Mouse (Mus musculus) spleen, adult 12 weeks (tissue): ENCODE results near the gene Tsen54.

Experiments
- DNase-seq: peaks from one replicate; pipeline ENCODE4 v3.0.0; 2022; ENCODE audit warnings: low spot score

Gene Tsen54

GRCm38 (mm10) chr11:115803072-115803709 lies 11.3 kb upstream of the Tsen54 start:
- no peak for DNase-seq

- DNase-seq, result no peak
Observed at GRCm38 (mm10) chr11:115805005-115805404, 9.5 kb upstream of the Tsen54 start.

- DNase-seq, result no peak
Observed at GRCm38 (mm10) chr11:115806154-115806553, 8.4 kb upstream of the Tsen54 start.

- DNase-seq, result no peak
Observed at GRCm38 (mm10) chr11:115807306-115807705, 7.2 kb upstream of the Tsen54 start.

- no peak for DNase-seq
Observed at GRCm38 (mm10) chr11:115807971-115808370, 6.6 kb upstream of the Tsen54 start.

- DNase-seq, result no peak
Observed at GRCm38 (mm10) chr11:115808696-115809310, 5.7 kb upstream of the Tsen54 start.

- DNase-seq, result no peak
Observed at GRCm38 (mm10) chr11:115809311-115809781, 5.2 kb upstream of the Tsen54 start.

GRCm38 (mm10) chr11:115810377-115810776 lies 4.1 kb upstream of the Tsen54 start:
- no peak for DNase-seq

GRCm38 (mm10) chr11:115811381-115812093 lies 3.0 kb upstream of the Tsen54 start:
- no peak for DNase-seq

- DNase-seq, result no peak
Observed at GRCm38 (mm10) chr11:115812095-115812494, 2.4 kb upstream of the Tsen54 start.

GRCm38 (mm10) chr11:115812533-115813420 lies 1.7 kb upstream of the Tsen54 start:
- no peak for DNase-seq

GRCm38 (mm10) chr11:115813507-115814296 lies 822 bp upstream of the Tsen54 start, which contains the start of gene Caskin2:
Caskin2 (minus strand) TSS chr11:115813639.
- peak; percentile 87 for DNase-seq

- no peak for DNase-seq
Observed at GRCm38 (mm10) chr11:115817331-115817730, 2.8 kb downstream of the Tsen54 start.

- DNase-seq, result no peak
Observed at GRCm38 (mm10) chr11:115819915-115820623, 5.5 kb downstream of the Tsen54 start.

GRCm38 (mm10) chr11:115821001-115821400 lies 6.5 kb downstream of the Tsen54 start:
- DNase-seq, result no peak

GRCm38 (mm10) chr11:115823774-115824740 lies 9.5 kb downstream of the Tsen54 start, which contains the start of gene Llgl2:
Llgl2 (plus strand) TSS chr11:115824049.
- DNase-seq, result peak; percentile 82

- DNase-seq, result no peak
Observed at GRCm38 (mm10) chr11:115824813-115825212, 10.3 kb downstream of the Tsen54 start.

- no peak for DNase-seq
Observed at GRCm38 (mm10) chr11:115826487-115826886, 12.0 kb downstream of the Tsen54 start.

- DNase-seq, result no peak
Observed at GRCm38 (mm10) chr11:115827624-115828023, 13.1 kb downstream of the Tsen54 start.
